Mouse (Mus musculus) cerebellum, adult 2 months (tissue): ENCODE data around the gene Spsb1.

ENCODE experiments used
- CTCF ChIP-seq: fragments of 200-500 bp; IDR thresholded peaks from 2 replicates; pipeline ENCODE4 v1.5.1; 2011; ENCODE audit warnings: low read depth, mild to moderate bottlenecking, control low read depth, low read length, moderate library complexity, borderline replicate concordance; ENCODE audit not compliant: insufficient read depth
- POLR2A ChIP-seq: fragments of 200-500 bp; IDR thresholded peaks from 2 replicates; pipeline ENCODE4 v1.6.1; 2011; ENCODE audit warnings: low read length, control low read depth, borderline replicate concordance; ENCODE audit not compliant: insufficient read depth

DNA sequence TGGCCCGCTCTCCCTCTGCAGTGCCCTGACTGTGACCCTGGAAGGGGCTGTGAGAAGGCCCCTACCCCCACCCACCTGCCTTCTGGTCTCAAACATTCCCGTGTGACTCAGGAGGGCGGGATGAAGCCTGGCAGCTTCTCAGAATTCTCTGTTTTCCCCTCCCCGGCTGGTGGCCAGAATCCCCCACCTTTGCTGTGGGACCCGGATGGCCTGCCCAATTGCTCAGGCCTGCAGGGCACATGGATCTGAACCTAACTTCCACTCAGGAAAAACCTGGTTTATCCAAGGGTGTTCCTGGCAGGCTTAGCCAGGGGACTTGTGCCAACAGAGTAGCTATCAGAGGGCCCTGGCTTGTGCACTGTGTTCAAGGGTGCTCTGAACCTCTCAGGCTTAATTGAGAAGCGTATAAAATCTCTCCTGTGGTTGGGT lies 76.8 kb downstream of the Spsb1 start:
- TF ChIP-seq CTCF (no peak), POLR2A (no peak)
